Mouse (Mus musculus): ENCODE results near the gene Tfap2e.
A peak's percentile ranks its signal among the peaks of the same experiment; 100 is the strongest.

Tfap2e gene

DNA sequence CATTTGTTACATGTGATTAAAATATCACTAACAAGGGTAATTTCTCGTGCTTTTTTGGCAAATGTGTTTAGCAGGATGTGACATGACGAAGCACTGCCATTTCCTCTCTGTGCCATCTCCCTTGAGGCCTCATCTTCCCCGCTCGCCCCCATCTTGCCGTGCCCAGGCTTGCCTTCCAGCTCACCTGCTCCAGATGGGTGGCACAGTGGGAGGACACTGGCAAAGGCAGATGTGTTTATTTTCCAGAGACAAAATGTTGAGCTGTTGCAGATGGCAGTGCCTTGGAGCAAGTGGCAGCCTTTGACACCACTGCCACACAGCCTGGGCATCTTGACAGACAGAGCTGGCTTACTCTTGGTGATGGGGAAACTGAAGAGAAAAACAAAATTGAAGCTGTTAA is 43.0 kb downstream of the Tfap2e start:
- no peak for DNase-seq

GRCm38 (mm10) chr4:126689457-126689856 is 46.6 kb downstream of the Tfap2e start:
- no peak for DNase-seq

DNA sequence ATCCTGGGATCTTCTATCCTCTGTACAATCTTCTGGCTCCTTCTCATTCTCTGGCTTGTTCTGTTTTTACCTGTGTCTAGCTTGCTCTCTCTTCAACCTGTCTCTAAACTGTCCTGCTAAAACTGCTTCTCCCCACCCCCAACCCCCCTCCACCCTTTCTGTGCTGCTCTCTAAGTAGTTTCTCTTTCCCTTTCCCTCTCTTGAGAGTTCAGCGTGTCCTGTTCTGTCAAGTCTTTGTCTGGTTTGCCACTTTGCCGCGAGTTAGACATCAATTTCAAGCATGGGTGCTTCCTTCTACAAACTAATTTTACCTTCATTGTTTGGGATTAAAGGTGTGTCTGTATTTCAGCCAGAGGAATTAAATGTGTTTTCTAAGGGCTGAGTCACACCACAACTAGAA is 53.0 kb downstream of the Tfap2e start:
- DNase-seq, result no peak

GRCm38 (mm10) chr4:126682298-126682697 is 53.7 kb downstream of the Tfap2e start:
- DNase-seq, result no peak

- DNase-seq, result peak; percentile 95 to 100
Observed at GRCm38 (mm10) chr4:126677054-126678003, 58.7 kb downstream of the Tfap2e start, which contains the start of gene Psmb2. TSS of gene Psmb2 (plus strand) at chr4:126677630.

DNA sequence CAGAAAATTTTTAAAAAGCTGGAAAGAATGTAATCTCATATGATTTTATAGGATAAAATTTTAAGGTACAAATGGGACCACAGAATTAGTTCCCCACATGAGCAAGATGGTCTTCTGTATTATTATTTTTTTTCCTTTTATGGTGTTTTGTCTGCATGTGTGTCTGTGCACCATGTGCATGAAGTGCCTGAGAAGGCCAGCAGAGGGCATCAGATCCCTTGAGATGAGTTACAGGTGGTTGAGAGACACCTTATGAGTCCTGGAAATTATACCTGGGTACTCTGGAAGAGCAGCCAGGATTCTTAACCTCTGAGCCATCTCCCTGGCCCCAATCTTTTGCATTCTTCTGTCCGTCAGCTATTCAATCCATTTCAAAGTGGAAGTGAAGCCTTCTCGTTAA is 69.0 kb downstream of the Tfap2e start:
- no peak for DNase-seq
